Comparison of ENCODE assay signal across 9 mouse cellular contexts in the genomic region with DNA sequence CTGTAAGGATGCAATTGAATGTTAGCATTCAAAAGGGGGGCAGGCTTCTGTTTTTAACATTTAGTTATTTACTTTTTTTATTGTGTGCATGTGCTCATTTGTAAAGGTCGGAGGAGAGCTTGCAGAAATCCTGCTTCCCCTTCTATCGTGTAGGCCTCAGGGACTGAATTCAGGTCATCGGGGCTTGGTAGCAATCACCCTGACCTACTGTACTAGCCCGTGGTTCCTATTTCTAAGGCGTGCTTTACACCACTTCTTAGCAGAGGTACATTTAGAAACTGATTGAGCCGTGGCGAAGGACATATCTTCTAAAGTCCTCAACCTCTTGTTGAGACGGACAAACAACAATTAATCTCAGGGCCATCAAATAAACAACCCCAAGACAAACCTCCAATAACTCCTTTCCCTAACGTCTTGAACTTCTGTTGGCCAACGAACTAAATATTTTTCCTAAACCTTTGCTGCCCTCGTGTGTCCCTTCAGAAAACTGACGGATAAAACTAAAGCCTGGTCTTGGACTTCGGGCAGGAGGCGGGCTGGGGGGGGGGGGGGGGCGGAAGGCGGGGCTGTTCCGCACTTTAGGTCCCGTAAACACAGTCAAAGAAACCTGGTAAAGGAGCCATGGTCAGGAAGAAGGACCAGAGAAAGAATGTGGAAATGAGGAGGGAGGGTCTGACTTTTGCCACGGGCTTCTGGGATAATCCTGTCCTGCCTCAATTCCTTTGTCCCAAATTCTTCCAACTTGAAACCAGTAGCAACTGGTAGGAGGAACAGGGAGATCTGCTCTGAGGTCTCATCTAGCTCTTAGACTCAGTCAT. TPM values are rescaled to one million over a fixed set of nuclear protein-coding genes. Genes with fewer than 3 reads are reported as not detected.
DNase-seq lines count a peak whose midpoint lies in the region; ATAC-seq and TF ChIP-seq lines count a peak whose summit lies in the region.
"Had no signal": no experiment of that assay in that cellular context is flagged by ENCODE, and none has a peak within 500 bp of the region (broad histone marks: within the 10 kb centered on the region; RNA-seq: fewer than 3 reads in every experiment).

No protein-coding gene starts in this region.

- H3K9me3 ChIP-seq in lung, embryonic 14.5 days (ENCODE audit: low read depth, low read length): peaks cover 5% of the 10 kb centered on the region; the same call in 1 of the 2 replicates
- H3K9me3 ChIP-seq in embryonic facial prominence, embryonic 13.5 days: peaks cover 6% of the 10 kb centered on the region; the same call in 1 of the 2 replicates
- no peaks in the 10 kb centered on the region for H3K9me3 ChIP-seq in midbrain, postnatal 0 days (ENCODE audit: low read length)

- H3K27me3 ChIP-seq in lung, embryonic 14.5 days (ENCODE audit: insufficient read depth, low read length): peaks cover 29% of the 10 kb centered on the region
- H3K27me3 ChIP-seq in embryonic facial prominence, embryonic 13.5 days: peaks cover 34% of the 10 kb centered on the region
- peaks cover 40% of the 10 kb centered on the region for H3K27me3 ChIP-seq in midbrain, postnatal 0 days (ENCODE audit: insufficient read depth, low read length)

- no peaks in the 10 kb centered on the region for H3K4me1 ChIP-seq in lung, embryonic 14.5 days (ENCODE audit: insufficient read depth)
- peaks cover 10% of the 10 kb centered on the region for H3K4me1 ChIP-seq in embryonic facial prominence, embryonic 13.5 days
- H3K4me1 ChIP-seq in midbrain, postnatal 0 days (ENCODE audit: insufficient read depth, low read length): no peaks in the 10 kb centered on the region

- H3K27ac ChIP-seq in lung, embryonic 14.5 days (ENCODE audit: low read depth): no peak overlapping the region
- no peak overlapping the region for H3K27ac ChIP-seq in embryonic facial prominence, embryonic 13.5 days
- H3K27ac ChIP-seq in midbrain, postnatal 0 days (ENCODE audit: low read depth, low read length): no peak overlapping the region

- H3K9ac ChIP-seq in lung, embryonic 14.5 days: no peak overlapping the region
- no peak overlapping the region for H3K9ac ChIP-seq in embryonic facial prominence, embryonic 13.5 days
- no peak overlapping the region for H3K9ac ChIP-seq in midbrain, postnatal 0 days (replicated peaks; ENCODE audit: low read length, poor library complexity, severe bottlenecking)

- peak; percentile 49; the same call in 1 of the 2 replicates for ATAC-seq in lung, embryonic 14.5 days (ENCODE audit: insufficient read depth)
- no peak for ATAC-seq in embryonic facial prominence, embryonic 13.5 days (ENCODE audit: insufficient number of reproducible peaks, insufficient read depth, low FRiP score, low TSS enrichment, low read depth)
- peak; percentile 41; the same call in 1 of the 2 replicates for ATAC-seq in midbrain, postnatal 0 days (ENCODE audit: low FRiP score)

- 11% methylated on average over 19 of the region's 19 CpGs for WGBS in lung, embryonic 14.5 days
- WGBS in embryonic facial prominence, embryonic 13.5 days: 9% methylated on average over 19 of the region's 19 CpGs
- 15% methylated on average over 19 of the region's 19 CpGs for WGBS in midbrain, postnatal 0 days

- H3K4me3 ChIP-seq in lung, embryonic 14.5 days (ENCODE audit: low read depth, low read length): no peak overlapping the region
- peak overlapping the region; percentile 21 for H3K4me3 ChIP-seq in embryonic facial prominence, embryonic 13.5 days
- H3K4me3 ChIP-seq in midbrain, postnatal 0 days (ENCODE audit: low read depth, low read length): no peak overlapping the region
- H3K4me3 ChIP-seq: myocyte had no signal

- peak; percentile 56 for TF ChIP-seq CTCF in lung, embryonic 14.5 days (IDR thresholded peaks at IDR 0.05; ENCODE audit: low read depth)
- TF ChIP-seq CTCF in midbrain, postnatal 0 days (IDR thresholded peaks at IDR 0.05): peak; percentile 73

- H3K36me3 ChIP-seq in lung, embryonic 14.5 days (ENCODE audit: insufficient read depth): no peaks in the 10 kb centered on the region
- no peaks in the 10 kb centered on the region for H3K36me3 ChIP-seq in embryonic facial prominence, embryonic 13.5 days
- no peaks in the 10 kb centered on the region for H3K36me3 ChIP-seq in midbrain, postnatal 0 days (ENCODE audit: insufficient read depth, low read length)

- DNase-seq in lung, embryonic 14.5 days: peak; percentile 84
- DNase-seq in lung, postnatal 4 days: no peak
- DNase-seq in induced T-regulatory cell, adult 2 months (ENCODE audit: low read depth): peak; percentile 44
- peak; percentile 75 for DNase-seq in midbrain, postnatal 0 days (ENCODE audit: low spot score)
- DNase-seq in gastrocnemius, postnatal 4 days (ENCODE audit: low spot score in 2 of 2): no peak
- no peak for DNase-seq in layer of hippocampus, postnatal 36 days
- no peak for DNase-seq in gastrocnemius, postnatal 10 days

- H3K4me2 ChIP-seq in lung, embryonic 14.5 days: peak overlapping the region; percentile 45
- H3K4me2 ChIP-seq in embryonic facial prominence, embryonic 13.5 days: peak overlapping the region; percentile 54
- peak overlapping the region; percentile 34 for H3K4me2 ChIP-seq in midbrain, postnatal 0 days (ENCODE audit: low read depth, low read length, poor library complexity, severe bottlenecking)

RNA-seq across cellular contexts. Expression of gene Tfap2a, which starts 10.8 kb away (rescaled TPM):
- 0.11 and 0.19 TPM in 2 replicates for polyA plus RNA-seq in lung, embryonic 14.5 days (2014; fragmentation: Nextera tagmentation; extraction: Ambion mirVana)
- 17.5 and 20.5 TPM in 2 replicates for polyA plus RNA-seq in embryonic facial prominence, embryonic 13.5 days (2015; fragmentation: Nextera tagmentation; extraction: Ambion mirVana)
- total RNA-seq in midbrain, postnatal 0 days (2014; rRNA removed): 1.3 and 4.0 TPM in 2 replicates
- polyA plus RNA-seq in midbrain, postnatal 0 days (2015; fragmentation: Nextera tagmentation; extraction: Ambion mirVana): 1.3 and 2.0 TPM in 2 replicates
- under 1 TPM; 0.23 to 0.27 TPM for total RNA-seq in gastrocnemius, postnatal 4 days (2021)
- under 1 TPM; 0.40 to 0.42 TPM for total RNA-seq in layer of hippocampus, postnatal 36 days (2021)
- total RNA-seq in gastrocnemius, postnatal 10 days (2021): under 1 TPM; 0.16 to 0.29 TPM

Comparison
In these comparisons a context has a peak if more than half of its experiments do, and no peak if none do; other contexts are left out.
1. DNase-seq: peak in lung, embryonic 14.5 days (single experiment), induced T-regulatory cell, adult 2 months (single experiment) and midbrain, postnatal 0 days (single experiment); none in lung, postnatal 4 days (0 of 2), gastrocnemius, postnatal 4 days (0 of 2), layer of hippocampus, postnatal 36 days (0 of 2) and gastrocnemius, postnatal 10 days (single experiment).
2. Peak in every context shown above with its lines, with median percentiles within 50 percentile points of each other: H3K4me2 ChIP-seq.